Mouse (Mus musculus) fibroblast of lung, adult 2 months (primary cell): ENCODE results near the gene 4930522L14Rik.
"Not testable (repeated sequence)": the region's sequence is repeated elsewhere in the genome, so short reads cannot be mapped to it uniquely, and the experiment has no call there.

Experiments
- DNase-seq: peaks from one replicate; pipeline ENCODE4 v3.0.0-alpha.2; 2011; ENCODE audit warnings: low read depth

Gene 4930522L14Rik

GRCm38 (mm10) chr5:109751391-109752071 lies at the start of gene 4930522L14Rik:
TSS of gene 4930522L14Rik (minus strand) at chr5:109751886.
- DNase-seq, result peak; percentile 41

- DNase-seq, result not testable (repeated sequence)
Measured at GRCm38 (mm10) chr5:109801466-109801865, 49.8 kb upstream of the 4930522L14Rik start.

- DNase-seq, result not testable (repeated sequence)
Measured at GRCm38 (mm10) chr5:109799948-109800347, 48.3 kb upstream of the 4930522L14Rik start.

- DNase-seq, result not testable (repeated sequence)
Measured at GRCm38 (mm10) chr5:109797017-109797416, 45.3 kb upstream of the 4930522L14Rik start.

- DNase-seq, result peak; percentile 49
Measured at GRCm38 (mm10) chr5:109795967-109796652, 44.4 kb upstream of the 4930522L14Rik start.

GRCm38 (mm10) chr5:109752073-109752780 lies 541 bp upstream of the 4930522L14Rik start:
- not testable (repeated sequence) for DNase-seq

GRCm38 (mm10) chr5:109745081-109745480 lies 6.6 kb downstream of the 4930522L14Rik start:
- not testable (repeated sequence) for DNase-seq

- DNase-seq, result not testable (repeated sequence)
Measured at GRCm38 (mm10) chr5:109717341-109717740, 34.3 kb downstream of the 4930522L14Rik start.

- not testable (repeated sequence) for DNase-seq
Measured at GRCm38 (mm10) chr5:109691205-109691965, 60.3 kb downstream of the 4930522L14Rik start.

GRCm38 (mm10) chr5:109690537-109691201 lies 61.0 kb downstream of the 4930522L14Rik start, which contains the start of gene 5430403G16Rik:
TSS of gene 5430403G16Rik (minus strand) at chr5:109691041.
- DNase-seq, result peak; percentile 74
